Mouse (Mus musculus): ENCODE measurements around the gene P4ha2. TPM values are rescaled to one million over a fixed set of nuclear protein-coding genes. Genes with fewer than 3 reads are reported as not detected.
A peak's percentile ranks its signal among the peaks of the same experiment; 100 is the strongest.
"Not testable (repeated sequence)": the region's sequence is repeated elsewhere in the genome, so short reads cannot be mapped to it uniquely, and the experiment has no call there.

The P4ha2 gene
- total RNA-seq, 2 experiments from 2014 or later = 22.8 to 24.3 TPM

- no peak for DNase-seq (ENCODE audit: low spot score in 2 of 2)
Observed at GRCm38 (mm10) chr11:54130721-54131120, 30.8 kb downstream of the P4ha2 start.

GRCm38 (mm10) chr11:54132290-54132689, 32.4 kb downstream of the P4ha2 start:
- DNase-seq (ENCODE audit: low spot score in 2 of 2) = no peak

GRCm38 (mm10) chr11:54134905-54135304, 35.0 kb downstream of the P4ha2 start:
- no peak for DNase-seq (ENCODE audit: low spot score in 2 of 2)

- not testable (repeated sequence) for DNase-seq (ENCODE audit: low spot score in 2 of 2)
Observed at GRCm38 (mm10) chr11:54140159-54140558, 40.3 kb downstream of the P4ha2 start.

- DNase-seq (ENCODE audit: low spot score in 2 of 2) = no peak
Observed at GRCm38 (mm10) chr11:54141200-54141971, 41.5 kb downstream of the P4ha2 start.

GRCm38 (mm10) chr11:54144886-54145285, 45.0 kb downstream of the P4ha2 start:
- DNase-seq (ENCODE audit: low spot score in 2 of 2) = peak; percentile 77 to 80

GRCm38 (mm10) chr11:54145990-54146389, 46.1 kb downstream of the P4ha2 start:
- no peak for DNase-seq (ENCODE audit: low spot score in 2 of 2)

GRCm38 (mm10) chr11:54149791-54150465, 50.0 kb downstream of the P4ha2 start:
- DNase-seq (ENCODE audit: low spot score in 2 of 2) = no peak

GRCm38 (mm10) chr11:54151141-54151540, 51.2 kb downstream of the P4ha2 start:
- DNase-seq (ENCODE audit: low spot score in 2 of 2) = no peak

GRCm38 (mm10) chr11:54152957-54153356, 53.1 kb downstream of the P4ha2 start:
- DNase-seq (ENCODE audit: low spot score in 2 of 2) = no peak

GRCm38 (mm10) chr11:54155864-54156263, 56.0 kb downstream of the P4ha2 start:
- DNase-seq (ENCODE audit: low spot score in 2 of 2) = peak; percentile 7 to 23

GRCm38 (mm10) chr11:54156504-54156903, 56.6 kb downstream of the P4ha2 start:
- no peak for DNase-seq (ENCODE audit: low spot score in 2 of 2)

GRCm38 (mm10) chr11:54157586-54157985, 57.7 kb downstream of the P4ha2 start:
- DNase-seq (ENCODE audit: low spot score in 2 of 2) = no peak

GRCm38 (mm10) chr11:54160435-54160834, 60.5 kb downstream of the P4ha2 start:
- no peak for DNase-seq (ENCODE audit: low spot score in 2 of 2)

- no peak for DNase-seq (ENCODE audit: low spot score in 2 of 2)
Observed at GRCm38 (mm10) chr11:54160920-54161319, 61.0 kb downstream of the P4ha2 start.

- DNase-seq (ENCODE audit: low spot score in 2 of 2) = no peak
Observed at GRCm38 (mm10) chr11:54161514-54161913, 61.6 kb downstream of the P4ha2 start.

- no peak for DNase-seq (ENCODE audit: low spot score in 2 of 2)
Observed at GRCm38 (mm10) chr11:54162968-54163367, 63.1 kb downstream of the P4ha2 start.

- DNase-seq (ENCODE audit: low spot score in 2 of 2) = no peak
Observed at GRCm38 (mm10) chr11:54169432-54170295, 69.8 kb downstream of the P4ha2 start.

GRCm38 (mm10) chr11:54171175-54171574, 71.3 kb downstream of the P4ha2 start:
- no peak for DNase-seq (ENCODE audit: low spot score in 2 of 2)

- DNase-seq (ENCODE audit: low spot score in 2 of 2) = no peak
Observed at GRCm38 (mm10) chr11:54174226-54174625, 74.3 kb downstream of the P4ha2 start.

GRCm38 (mm10) chr11:54174877-54175276, 75.0 kb downstream of the P4ha2 start:
- DNase-seq (ENCODE audit: low spot score in 2 of 2) = no peak
